Mouse (Mus musculus): ENCODE data around the gene Sac3d1. TPM values are rescaled to one million over a fixed set of nuclear protein-coding genes. Genes with fewer than 3 reads are reported as not detected.

The Sac3d1 gene
- total and polyA plus RNA-seq, 2 experiments from 2014 or later, result 60.8 to 67.7 TPM

DNA sequence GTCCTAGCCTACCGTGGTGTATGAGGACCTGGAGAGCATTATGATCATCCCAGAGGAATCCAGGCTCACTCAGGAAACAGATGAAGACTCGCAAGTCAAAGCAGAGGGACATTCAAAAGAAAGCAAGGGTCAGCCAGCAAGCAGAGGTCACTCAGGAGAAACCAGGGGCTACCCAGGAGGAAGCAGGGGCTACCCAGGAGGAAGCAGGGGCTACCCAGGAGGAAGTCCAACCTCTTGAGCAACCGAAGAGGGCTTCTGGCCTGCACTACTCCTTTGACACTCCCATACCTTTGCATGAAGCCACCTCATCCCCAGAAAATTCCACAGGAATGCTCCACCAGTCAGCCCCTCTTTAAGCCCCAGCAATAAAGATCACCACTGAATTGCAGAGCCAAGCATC, 20.6 kb downstream of the Sac3d1 start:
- Histone ChIP-seq H3K27ac (ENCODE audit: low read depth, low read length) (no peak overlapping the region), H3K36me3 (ENCODE audit: insufficient read depth) (no peaks in the 10 kb centered on the region), H3K4me3 (ENCODE audit: low read depth, low read length) (no peak overlapping the region), H3K4me1 (ENCODE audit: insufficient read depth) (no peaks in the 10 kb centered on the region), H3K9me3 (ENCODE audit: low read length) (no peaks in the 10 kb centered on the region), H3K9ac (no peak overlapping the region), H3K27me3 (ENCODE audit: insufficient read depth, low read length) (no peaks in the 10 kb centered on the region), H3K4me2 (ENCODE audit: low read depth) (no peak overlapping the region)
- ATAC-seq, result no peak
- no peak for DNase-seq
- 90% methylated on average over 3 of the region's 3 CpGs for WGBS
- TF ChIP-seq CTCF (IDR thresholded peaks at IDR 0.05; ENCODE audit: low read depth), result no peak

DNA sequence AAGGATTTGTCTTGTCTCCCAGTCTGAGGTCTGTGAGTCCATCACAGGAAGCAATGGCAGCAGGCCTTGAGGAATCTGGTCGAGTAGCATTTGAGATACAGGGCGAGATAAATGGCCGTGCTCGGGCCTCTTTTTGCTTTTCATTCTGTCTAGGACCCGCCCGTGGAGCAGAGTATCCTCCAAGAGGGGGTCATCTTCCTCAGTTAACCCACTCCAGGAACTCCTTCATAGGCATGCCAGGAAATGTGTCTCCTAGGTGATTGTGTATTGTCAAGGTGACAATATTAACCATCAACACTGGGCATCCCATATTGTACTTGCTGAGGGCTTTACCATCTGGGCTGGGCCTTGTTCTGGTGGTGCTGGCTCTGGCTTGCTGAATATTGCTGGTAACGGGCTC, 24.3 kb downstream of the Sac3d1 start, which contains the start of gene AC131692.1:
TSS of gene AC131692.1 (plus strand) at position 301 of the 400 bp plus-strand sequence.
- no peaks in the 10 kb centered on the region for H3K9me3 ChIP-seq (ENCODE audit: low read length)
- H3K27ac ChIP-seq (ENCODE audit: low read depth, low read length), result no peak within 1 kb of the TSS
- no peaks in the 10 kb centered on the region; the same call in 1 of the 2 replicates for H3K36me3 ChIP-seq (ENCODE audit: insufficient read depth)
- no peak for TF ChIP-seq CTCF (IDR thresholded peaks at IDR 0.05; ENCODE audit: low read depth)
- DNase-seq, result no peak
- no peak within 1 kb of the TSS for H3K9ac ChIP-seq
- ATAC-seq, result no peak
- 92% methylated on average over 7 of the region's 7 CpGs for WGBS
- H3K27me3 ChIP-seq (ENCODE audit: insufficient read depth, low read length), result no peaks in the 10 kb centered on the region
- H3K4me1 ChIP-seq (ENCODE audit: insufficient read depth), result no peaks in the 10 kb centered on the region
- no peak within 1 kb of the TSS for H3K4me2 ChIP-seq (ENCODE audit: low read depth)
- no peak within 1 kb of the TSS for H3K4me3 ChIP-seq (ENCODE audit: low read depth, low read length)

DNA sequence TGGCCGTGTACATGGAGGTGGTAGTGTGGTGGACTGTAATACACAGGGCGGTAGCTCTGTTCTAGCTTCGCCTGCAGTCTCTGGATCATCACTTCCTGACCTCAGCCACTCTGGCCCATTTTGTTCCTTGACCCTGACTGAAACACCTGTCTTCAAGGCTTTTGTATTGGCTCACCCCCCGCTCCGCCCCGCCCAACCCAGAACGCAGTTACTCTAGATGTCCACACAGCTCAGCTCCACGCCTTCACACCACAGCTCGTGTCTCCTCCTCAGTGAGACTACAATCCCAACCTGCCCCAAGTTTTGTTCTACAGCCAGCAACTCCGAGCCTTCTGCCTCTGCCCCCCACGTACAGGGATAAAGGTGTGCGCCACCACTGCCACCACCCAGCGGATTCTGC, 29.6 kb downstream of the Sac3d1 start:
- WGBS, result 93% methylated on average over 13 of the region's 13 CpGs
- Histone ChIP-seq H3K27me3 (ENCODE audit: insufficient read depth, low read length) (no peaks in the 10 kb centered on the region), H3K36me3 (ENCODE audit: insufficient read depth) (no peaks in the 10 kb centered on the region; the same call in 1 of the 2 replicates), H3K9ac (no peak overlapping the region), H3K4me3 (ENCODE audit: low read depth, low read length) (no peak overlapping the region), H3K9me3 (ENCODE audit: low read length) (no peaks in the 10 kb centered on the region), H3K27ac (ENCODE audit: low read depth, low read length) (no peak overlapping the region), H3K4me1 (ENCODE audit: insufficient read depth) (peaks cover 5% of the 10 kb centered on the region; the same call in 1 of the 2 replicates), H3K4me2 (ENCODE audit: low read depth) (no peak overlapping the region)
- no peak for TF ChIP-seq CTCF (IDR thresholded peaks at IDR 0.05; ENCODE audit: low read depth)
- ATAC-seq (no peak), DNase-seq (no peak)

DNA sequence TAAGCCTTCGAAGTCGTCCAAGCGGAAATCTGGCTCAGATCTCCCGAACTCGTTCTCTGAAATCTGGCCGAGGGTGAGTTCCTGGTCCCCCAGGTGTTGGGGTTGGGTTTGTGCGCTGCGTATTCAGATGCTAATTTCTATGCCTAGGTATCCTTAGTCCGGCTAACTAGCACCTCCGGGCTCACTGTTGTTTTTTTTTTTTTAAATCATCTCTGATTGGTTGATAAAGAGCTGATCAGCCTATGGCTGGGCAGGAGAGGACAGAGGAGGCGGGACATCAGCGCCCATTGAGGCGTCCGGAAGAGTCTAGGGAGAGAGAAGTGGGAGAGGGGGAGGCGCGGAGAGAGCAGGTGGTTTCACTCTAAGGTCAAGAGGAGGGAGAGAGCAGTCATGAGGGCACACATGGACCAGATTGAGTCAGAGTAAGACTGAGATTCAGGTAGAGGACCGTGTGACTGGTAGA, 33.0 kb downstream of the Sac3d1 start:
- ATAC-seq (peak; percentile 52), DNase-seq (peak; percentile 48)
- Histone ChIP-seq H3K27me3 (ENCODE audit: insufficient read depth, low read length) (no peaks in the 10 kb centered on the region), H3K9ac (no peak overlapping the region), H3K4me1 (ENCODE audit: insufficient read depth) (peaks cover 8% of the 10 kb centered on the region; the same call in 1 of the 2 replicates), H3K4me2 (ENCODE audit: low read depth) (peak overlapping the region; percentile 90), H3K9me3 (ENCODE audit: low read length) (no peaks in the 10 kb centered on the region), H3K27ac (ENCODE audit: low read depth, low read length) (no peak overlapping the region), H3K4me3 (ENCODE audit: low read depth, low read length) (peak overlapping the region; percentile 81), H3K36me3 (ENCODE audit: insufficient read depth) (peaks cover 28% of the 10 kb centered on the region)
- 1% methylated on average over 17 of the region's 17 CpGs for WGBS
- TF ChIP-seq CTCF (IDR thresholded peaks at IDR 0.05; ENCODE audit: low read depth), result no peak

DNA sequence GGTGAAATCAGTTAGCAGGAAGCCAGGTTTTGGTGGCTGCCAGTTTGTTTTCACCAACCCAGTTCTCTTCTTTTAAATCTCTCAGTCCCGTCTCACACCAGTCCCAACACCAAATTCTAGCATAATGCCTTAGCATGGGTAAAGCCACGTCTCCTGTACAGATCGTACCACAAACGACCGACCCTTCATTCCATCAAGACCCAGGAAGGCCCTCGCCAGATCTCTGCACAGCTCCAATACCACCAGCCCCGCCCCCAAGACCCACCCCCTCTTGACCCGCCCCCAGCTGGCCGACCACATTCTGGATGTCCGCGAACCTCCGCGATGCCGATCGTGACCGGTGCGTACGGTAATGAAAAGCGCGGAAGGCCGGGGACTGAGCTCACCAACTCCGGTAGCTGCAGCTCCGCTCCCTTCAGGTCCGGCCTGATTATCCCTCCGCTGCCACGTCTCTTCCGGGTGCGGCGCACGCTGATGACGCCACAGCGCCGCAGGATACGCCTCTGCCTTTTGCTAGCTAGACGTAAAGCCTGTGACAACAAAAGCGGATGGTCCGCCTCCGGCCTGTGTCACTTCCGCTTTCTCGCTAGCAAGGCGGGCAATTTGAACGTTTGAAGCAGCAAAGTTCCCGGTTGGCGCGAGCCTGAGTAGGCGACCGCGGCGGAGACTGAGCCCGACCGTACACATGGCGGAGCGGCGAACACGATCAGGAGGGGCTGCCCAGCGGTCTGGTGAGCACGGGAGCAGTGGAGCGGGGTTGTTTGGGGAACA, 33.8 kb downstream of the Sac3d1 start, which contains the start of the genes Zfpl1 and Cdca5:
TSS of gene Zfpl1 (minus strand) at position 479 of the 771 bp plus-strand sequence.
TSS of gene Cdca5 (plus strand) at position 506 of the 771 bp plus-strand sequence.
- H3K4me1 ChIP-seq (ENCODE audit: insufficient read depth), result peaks cover 8% of the 10 kb centered on the region; the same call in 1 of the 2 replicates
- H3K27me3 ChIP-seq (ENCODE audit: insufficient read depth, low read length), result no peaks in the 10 kb centered on the region
- peak within 1 kb of the TSS; percentile 67 for H3K27ac ChIP-seq (ENCODE audit: low read depth, low read length)
- no peaks in the 10 kb centered on the region for H3K9me3 ChIP-seq (ENCODE audit: low read length)
- no peak for TF ChIP-seq CTCF (IDR thresholded peaks at IDR 0.05; ENCODE audit: low read depth)
- H3K4me2 ChIP-seq (ENCODE audit: low read depth), result peak within 1 kb of the TSS; percentile 90
- peaks cover 36% of the 10 kb centered on the region for H3K36me3 ChIP-seq (ENCODE audit: insufficient read depth)
- H3K4me3 ChIP-seq (ENCODE audit: low read depth, low read length), result peak within 1 kb of the TSS; percentile 81
- DNase-seq, result peak; percentile 99
- ATAC-seq, result peak; percentile 96
- H3K9ac ChIP-seq, result peak within 1 kb of the TSS; percentile 69
- WGBS, result 1% methylated on average over 58 of the region's 58 CpGs

DNA sequence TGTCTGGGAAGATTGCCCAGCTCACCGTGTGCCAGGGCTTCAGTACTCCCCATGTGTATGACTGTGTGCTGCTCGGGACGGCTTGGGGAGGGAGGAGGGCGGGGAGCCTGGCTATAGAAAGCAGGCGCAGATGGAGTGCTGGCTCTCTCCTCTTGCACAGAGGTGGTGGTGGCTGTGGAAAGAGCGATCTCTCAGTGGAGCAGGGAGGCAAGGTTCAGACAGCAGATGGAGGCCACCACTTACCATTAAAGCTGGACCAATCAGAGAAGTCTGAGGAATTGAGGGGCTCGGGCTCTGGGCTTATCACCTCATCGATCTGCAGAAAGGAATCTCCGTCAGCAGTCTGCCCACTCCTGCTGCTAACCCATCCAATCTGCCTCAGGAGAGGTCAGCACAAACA, 36.3 kb downstream of the Sac3d1 start, which contains the start of gene Gm28374:
TSS of gene Gm28374 (minus strand) at position 101 of the 400 bp plus-strand sequence.
- ATAC-seq (no peak), DNase-seq (no peak)
- 83% methylated on average over 9 of the region's 9 CpGs for WGBS
- no peak within 1 kb of the TSS for H3K4me2 ChIP-seq (ENCODE audit: low read depth)
- H3K9ac ChIP-seq, result no peak within 1 kb of the TSS
- H3K4me3 ChIP-seq (ENCODE audit: low read depth, low read length), result no peak within 1 kb of the TSS
- TF ChIP-seq CTCF (IDR thresholded peaks at IDR 0.05; ENCODE audit: low read depth), result no peak
- H3K36me3 ChIP-seq (ENCODE audit: insufficient read depth), result peaks cover 37% of the 10 kb centered on the region
- H3K4me1 ChIP-seq (ENCODE audit: insufficient read depth), result peaks cover 8% of the 10 kb centered on the region; the same call in 1 of the 2 replicates
- no peaks in the 10 kb centered on the region for H3K27me3 ChIP-seq (ENCODE audit: insufficient read depth, low read length)
- no peaks in the 10 kb centered on the region for H3K9me3 ChIP-seq (ENCODE audit: low read length)
- no peak within 1 kb of the TSS for H3K27ac ChIP-seq (ENCODE audit: low read depth, low read length)

DNA sequence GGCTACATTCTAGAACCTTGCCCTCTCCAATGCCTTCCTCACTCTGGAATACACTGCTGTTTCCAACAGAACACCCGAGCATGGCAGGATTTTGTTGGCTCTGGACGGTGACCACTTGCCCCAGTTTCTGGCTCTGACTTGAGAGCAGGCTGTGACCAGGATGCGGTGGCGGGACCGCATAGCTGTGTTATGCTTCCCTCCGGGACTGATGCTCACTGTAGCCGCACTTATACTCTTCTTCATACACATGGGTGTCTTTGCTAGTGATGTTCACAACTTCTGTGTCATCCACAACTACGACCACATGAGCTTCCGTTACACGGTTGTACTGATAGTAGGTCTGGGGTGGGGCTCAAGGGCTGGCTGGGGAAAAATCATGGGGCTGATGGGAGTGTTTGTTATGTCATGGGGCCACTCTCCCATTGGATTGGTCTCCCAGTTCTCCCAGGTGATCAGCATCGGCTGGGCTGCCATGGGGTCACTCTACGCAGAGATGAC, 38.4 kb downstream of the Sac3d1 start, which contains the start of gene Tmem262:
TSS of gene Tmem262 (plus strand) at position 51 of the 498 bp plus-strand sequence.
- H3K36me3 ChIP-seq (ENCODE audit: insufficient read depth), result peaks cover 41% of the 10 kb centered on the region
- no peak within 1 kb of the TSS for H3K4me2 ChIP-seq (ENCODE audit: low read depth)
- no peak for ATAC-seq
- H3K4me3 ChIP-seq (ENCODE audit: low read depth, low read length), result no peak within 1 kb of the TSS
- peaks cover 15% of the 10 kb centered on the region; the same call in 1 of the 2 replicates for H3K4me1 ChIP-seq (ENCODE audit: insufficient read depth)
- H3K27me3 ChIP-seq (ENCODE audit: insufficient read depth, low read length), result no peaks in the 10 kb centered on the region
- WGBS, result 92% methylated on average over 12 of the region's 12 CpGs
- no peak for DNase-seq
- no peak within 1 kb of the TSS for H3K9ac ChIP-seq
- H3K9me3 ChIP-seq (ENCODE audit: low read length), result no peaks in the 10 kb centered on the region
- no peak for TF ChIP-seq CTCF (IDR thresholded peaks at IDR 0.05; ENCODE audit: low read depth)
- no peak within 1 kb of the TSS for H3K27ac ChIP-seq (ENCODE audit: low read depth, low read length)
